Mouse (Mus musculus): ENCODE data around the gene Corin.

DNA sequence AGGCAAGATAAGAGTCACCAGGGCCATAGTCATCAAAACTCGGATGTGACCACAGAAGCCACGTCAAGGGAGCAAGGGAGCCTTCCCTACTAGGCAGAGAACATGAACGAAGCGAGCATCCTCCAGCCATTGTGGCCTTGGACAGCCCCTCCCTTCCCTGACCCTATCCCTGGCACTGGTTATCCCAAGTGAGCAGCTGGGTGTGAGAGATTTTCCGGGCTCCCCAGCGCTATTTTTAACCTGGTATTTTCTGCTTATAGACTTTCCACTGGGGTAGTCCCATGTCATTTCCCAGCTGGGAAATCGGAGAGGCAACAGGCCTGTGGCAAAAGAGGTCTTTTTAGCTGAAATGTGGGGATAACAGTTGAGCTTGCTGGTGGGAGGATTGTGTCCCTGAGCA lies 10.4 kb downstream of the Corin start:
- TF ChIP-seq CTCF (IDR thresholded peaks at IDR 0.05; ENCODE audit: low read depth, low read length) (no peak), POLR2A (IDR thresholded peaks at IDR 0.05; ENCODE audit: borderline replicate concordance, low read depth, low read length) (no peak)

Data from bone marrow macrophage, adult 2 months (primary cell).